Mouse (Mus musculus) telencephalon, adult 2 months (tissue): ENCODE results near the gene Mrpl22.
"Not testable (repeated sequence)": the region's sequence is repeated elsewhere in the genome, so short reads cannot be mapped to it uniquely, and the experiment has no call there.

Experiments
- DNase-seq: peaks from one replicate; pipeline ENCODE4 v3.0.0-alpha.2; 2011; ENCODE audit warnings: low read depth, low spot score

The Mrpl22 gene

DNA sequence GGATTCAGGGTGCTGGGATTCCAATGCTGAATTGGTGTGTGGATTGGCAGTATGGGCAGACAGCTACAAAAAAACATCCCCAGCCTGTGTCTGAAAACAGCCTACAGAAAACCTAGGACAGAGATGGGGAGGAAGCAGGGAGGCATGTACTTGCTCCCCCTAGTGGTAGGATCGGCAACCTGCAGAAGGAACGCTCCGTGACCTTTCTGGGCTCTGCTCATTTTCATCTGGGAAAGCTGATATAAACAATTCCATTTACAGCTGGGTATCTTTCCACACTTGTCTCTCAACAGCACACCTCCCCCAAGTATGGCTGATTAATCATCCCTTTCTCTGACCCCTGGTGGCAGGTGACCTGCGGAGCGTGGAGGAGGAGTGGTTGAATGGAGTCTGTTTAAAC, 54.2 kb downstream of the Mrpl22 start:
- peak; percentile 23 for DNase-seq

DNA sequence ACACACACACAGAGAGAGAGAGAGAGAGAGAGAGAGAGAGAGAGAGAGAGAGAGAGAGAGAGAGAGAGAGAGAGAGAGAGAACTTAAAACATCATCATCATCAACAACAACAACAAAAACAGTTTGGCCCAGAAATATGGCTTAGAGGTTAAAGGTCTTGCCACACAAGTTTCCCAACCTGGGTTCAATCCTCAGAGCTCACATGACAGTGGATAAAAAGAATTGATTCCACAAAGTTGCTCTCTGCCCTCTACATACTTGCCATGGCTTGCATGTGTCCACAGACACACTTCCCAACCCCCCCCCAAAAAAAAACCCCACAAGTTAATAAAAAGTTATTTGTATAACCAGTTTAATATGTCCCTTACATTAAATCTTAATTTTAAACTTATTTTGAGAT, 55.0 kb downstream of the Mrpl22 start:
- DNase-seq: no peak

- DNase-seq: not testable (repeated sequence)
Measured at GRCm38 (mm10) chr11:58228021-58228420, 56.6 kb downstream of the Mrpl22 start.
